Mouse (Mus musculus): ENCODE data around the gene Il10ra.

The Il10ra gene

GRCm38 (mm10) chr9:45268597-45269325 is at the start of gene Il10ra:
Gene Il10ra, minus strand, starts transcription at chr9:45269149.
- DNase-seq = peak; percentile 70 to 78

- no peak for DNase-seq
These were observed 48.7 kb upstream of the Il10ra start for GRCm38 (mm10) chr9:45317635-45318034.

- DNase-seq = no peak
These were observed 45.0 kb upstream of the Il10ra start for GRCm38 (mm10) chr9:45313913-45314312.

GRCm38 (mm10) chr9:45311858-45312257 is 42.9 kb upstream of the Il10ra start:
- DNase-seq = no peak

- DNase-seq = no peak
These were observed 39.6 kb upstream of the Il10ra start for GRCm38 (mm10) chr9:45308521-45308920.

- DNase-seq = no peak
These were observed 37.9 kb upstream of the Il10ra start for GRCm38 (mm10) chr9:45306746-45307410.

- no peak for DNase-seq
These were observed 32.8 kb upstream of the Il10ra start for GRCm38 (mm10) chr9:45301771-45302170.

- DNase-seq = peak; percentile 95 to 98
These were observed 31.6 kb upstream of the Il10ra start for GRCm38 (mm10) chr9:45300422-45301104.

GRCm38 (mm10) chr9:45299231-45300006 is 30.5 kb upstream of the Il10ra start:
- DNase-seq = peak; percentile 66 to 69

- no peak for DNase-seq
These were observed 25.5 kb upstream of the Il10ra start for GRCm38 (mm10) chr9:45294210-45295011.

GRCm38 (mm10) chr9:45291481-45292168 is 22.7 kb upstream of the Il10ra start:
- no peak for DNase-seq

- no peak for DNase-seq
These were observed 13.5 kb upstream of the Il10ra start for GRCm38 (mm10) chr9:45282466-45282865.

GRCm38 (mm10) chr9:45280891-45281290 is 11.9 kb upstream of the Il10ra start:
- DNase-seq = no peak

GRCm38 (mm10) chr9:45280059-45280458 is 11.1 kb upstream of the Il10ra start:
- no peak for DNase-seq

GRCm38 (mm10) chr9:45274635-45275034 is 5.7 kb upstream of the Il10ra start:
- no peak for DNase-seq

- peak in 1 of 2 experiments; percentile 14 for DNase-seq
These were observed 5.3 kb upstream of the Il10ra start for GRCm38 (mm10) chr9:45274218-45274617.

GRCm38 (mm10) chr9:45272213-45272612 is 3.3 kb upstream of the Il10ra start:
- no peak for DNase-seq

- peak; percentile 23 to 45 for DNase-seq
These were observed 870 bp downstream of the Il10ra start for GRCm38 (mm10) chr9:45268079-45268478.

- DNase-seq = no peak
These were observed 1.9 kb downstream of the Il10ra start for GRCm38 (mm10) chr9:45267099-45267498.

GRCm38 (mm10) chr9:45261872-45262271 is 7.1 kb downstream of the Il10ra start:
- DNase-seq = no peak

GRCm38 (mm10) chr9:45261466-45261865 is 7.5 kb downstream of the Il10ra start:
- no peak for DNase-seq
